Mouse (Mus musculus) embryo, embryonic 11 days (tissue): ENCODE results near the gene Gm28041.
"Not testable (repeated sequence)": the region's sequence is repeated elsewhere in the genome, so short reads cannot be mapped to it uniquely, and the experiment has no call there.

ENCODE experiments used
- DNase-seq: peaks from one replicate; pipeline ENCODE4 v3.0.0-alpha.2; 2015

Gm28041 gene

GRCm38 (mm10) chr13:67375050-67375911 lies at the start of gene Gm28041, which contains the start of gene Zfp456:
TSS of gene Gm28041 (minus strand) at chr13:67375733.
TSS of gene Zfp456 (minus strand) at chr13:67375810.
- peak; percentile 75 for DNase-seq

- not testable (repeated sequence) for DNase-seq
Measured at GRCm38 (mm10) chr13:67422532-67422931, 47.0 kb upstream of the Gm28041 start.

GRCm38 (mm10) chr13:67421207-67421857 lies 45.8 kb upstream of the Gm28041 start, which contains the start of gene Zfp459:
TSS of gene Zfp459 (minus strand) at chr13:67421418.
- peak; percentile 71 for DNase-seq

GRCm38 (mm10) chr13:67420558-67421206 lies 45.1 kb upstream of the Gm28041 start:
- no peak for DNase-seq

- DNase-seq: no peak
Measured at GRCm38 (mm10) chr13:67416811-67417210, 41.3 kb upstream of the Gm28041 start.

- no peak for DNase-seq
Measured at GRCm38 (mm10) chr13:67415759-67416158, 40.2 kb upstream of the Gm28041 start.

GRCm38 (mm10) chr13:67413634-67414033 lies 38.1 kb upstream of the Gm28041 start:
- DNase-seq: not testable (repeated sequence)

GRCm38 (mm10) chr13:67399183-67399903 lies 23.8 kb upstream of the Gm28041 start, which contains the start of gene Zfp429:
TSS of gene Zfp429 (minus strand) at chr13:67399819.
- DNase-seq: peak; percentile 81

GRCm38 (mm10) chr13:67376255-67376654 lies 722 bp upstream of the Gm28041 start:
- DNase-seq: not testable (repeated sequence)

- DNase-seq: peak; percentile 90
Measured at GRCm38 (mm10) chr13:67360131-67360744, 15.3 kb downstream of the Gm28041 start, which contains the start of the genes Gm28044 and Zfp953. TSS of gene Gm28044 (minus strand) at chr13:67360536. TSS of gene Zfp953 (minus strand) at chr13:67360605.

- no peak for DNase-seq
Measured at GRCm38 (mm10) chr13:67351854-67352253, 23.7 kb downstream of the Gm28041 start.

GRCm38 (mm10) chr13:67343422-67343821 lies 32.1 kb downstream of the Gm28041 start:
- DNase-seq: no peak

- peak; percentile 2 for DNase-seq
Measured at GRCm38 (mm10) chr13:67332877-67333276, 42.7 kb downstream of the Gm28041 start.

- peak; percentile 87 for DNase-seq
Measured at GRCm38 (mm10) chr13:67332019-67332724, 43.4 kb downstream of the Gm28041 start, which contains the start of gene Zfp595. TSS of gene Zfp595 (minus strand) at chr13:67332570.

GRCm38 (mm10) chr13:67306718-67307117 lies 68.8 kb downstream of the Gm28041 start:
- peak; percentile 26 for DNase-seq

GRCm38 (mm10) chr13:67305822-67306672 lies 69.5 kb downstream of the Gm28041 start, which contains the start of gene Zfp457:
TSS of gene Zfp457 (minus strand) at chr13:67306485.
- peak; percentile 92 for DNase-seq
